Mouse (Mus musculus) forebrain, embryonic 16.5 days (tissue): ENCODE results near the gene Ccdc110. TPM values are rescaled to one million over a fixed set of nuclear protein-coding genes. Genes with fewer than 3 reads are reported as not detected.
A peak's percentile ranks its signal among the peaks of the same experiment; 100 is the strongest.

ENCODE experiments used
- ATAC-seq: fragments of 200-750 bp; cut with Nextera tagmentation; 2 replicates; pipeline ENCODE4 v1.8.0; 2017; ENCODE audit warnings: mild to moderate bottlenecking, moderate library complexity
- H3K27ac ChIP-seq: fragments of 300-500 bp; sonication (generic); 2 replicates; pipeline ENCODE4 v1.5.1; 2014; ENCODE audit warnings: low read length, control low read depth
- H3K27me3 ChIP-seq: fragments of 300-500 bp; sonication (generic); replicated peaks from 2 replicates; pipeline ENCODE4 v1.6.1; 2014; ENCODE audit warnings: low read length; ENCODE audit not compliant: control insufficient read depth, insufficient read depth
- H3K36me3 ChIP-seq: fragments of 300-500 bp; sonication (generic); 2 replicates; pipeline ENCODE4 v1.6.1; 2014; ENCODE audit not compliant: control insufficient read depth, insufficient read depth
- H3K4me1 ChIP-seq: fragments of 300-500 bp; sonication (generic); replicated peaks from 2 replicates; pipeline ENCODE4 v1.6.1; 2014; ENCODE audit warnings: low read length; ENCODE audit not compliant: control insufficient read depth, insufficient read depth
- H3K4me2 ChIP-seq: fragments of 300-500 bp; sonication (generic); 2 replicates; pipeline ENCODE4 v1.6.1; 2014; ENCODE audit warnings: mild to moderate bottlenecking, low read length, control low read depth
- H3K4me3 ChIP-seq: fragments of 300-500 bp; sonication (generic); replicated peaks from 2 replicates; pipeline ENCODE4 v1.5.1; 2014; ENCODE audit warnings: mild to moderate bottlenecking, low read length, control low read depth
- H3K9ac ChIP-seq: fragments of 300-500 bp; sonication (generic); replicated peaks from 2 replicates; pipeline ENCODE4 v1.6.1; 2014; ENCODE audit warnings: low read depth, low read length, control low read depth
- H3K9me3 ChIP-seq: fragments of 300-500 bp; sonication (generic); 2 replicates; pipeline ENCODE4 v1.6.1; 2016; ENCODE audit warnings: low read length; ENCODE audit not compliant: control insufficient read depth
- WGBS: fragments of 180-500 bp; shearing (Covaris S2); extraction: QIAGEN DNeasy Blood & Tissue Kit; methylation state at CpG from one replicate; pipeline ENCODE4 v1.1.7; 2014; 5-methylcytosine and 5-hydroxymethylcytosine counted together
- polyA plus RNA-seq: library from polyadenylated mRNA; unstranded; fragments of >200 nt; fragmentation: Nextera tagmentation; extraction: Ambion mirVana; gene quantifications from 2 replicates; pipeline ENCODE4 v1.2.1, GENCODE M21; 2015

The Ccdc110 gene
- 0.37 TPM in 1 of 2 replicates, not detected in the other for polyA plus RNA-seq

- H3K27ac ChIP-seq: no peak within 1 kb of the TSS
- peak within 1 kb of the TSS; percentile 54 for H3K4me2 ChIP-seq
- no peaks in the 10 kb centered on the region for H3K36me3 ChIP-seq
- H3K9ac ChIP-seq: no peak within 1 kb of the TSS; the same call in 1 of the 2 replicates
- H3K4me1 ChIP-seq: peaks cover 3% of the 10 kb centered on the region; the same call in 1 of the 2 replicates
- no peaks in the 10 kb centered on the region for H3K27me3 ChIP-seq
- H3K9me3 ChIP-seq: peaks cover 6% of the 10 kb centered on the region; the same call in 1 of the 2 replicates
- peak within 1 kb of the TSS; percentile 44 for H3K4me3 ChIP-seq
- 1% methylated on average over 23 of the region's 23 CpGs for WGBS
- peak; percentile 94 for ATAC-seq
Measured at GRCm38 (mm10) chr8:45934582-45935014, at the start of gene Ccdc110. Gene Ccdc110, plus strand, starts transcription at chr8:45934619.

- H3K27me3 ChIP-seq: peaks cover 4% of the 10 kb centered on the region; the same call in 1 of the 2 replicates
- WGBS: 1% methylated on average over 22 of the region's 22 CpGs
- peak within 1 kb of the TSS; percentile 52 for H3K4me2 ChIP-seq
- no peak within 1 kb of the TSS for H3K27ac ChIP-seq
- peak; percentile 55 for ATAC-seq
- no peak within 1 kb of the TSS; the same call in 1 of the 2 replicates for H3K9ac ChIP-seq
- H3K4me3 ChIP-seq: peak within 1 kb of the TSS; percentile 32
- no peaks in the 10 kb centered on the region for H3K36me3 ChIP-seq
- no peaks in the 10 kb centered on the region for H3K9me3 ChIP-seq
- peaks cover 14% of the 10 kb centered on the region for H3K4me1 ChIP-seq
Measured at GRCm38 (mm10) chr8:45885202-45885685, 49.2 kb upstream of the Ccdc110 start, which contains the start of gene Pdlim3. Gene Pdlim3, plus strand, starts transcription at chr8:45885461.

- H3K9ac ChIP-seq: no peak overlapping the region
- peaks cover 14% of the 10 kb centered on the region for H3K4me1 ChIP-seq
- H3K4me2 ChIP-seq: peak overlapping the region; percentile 52
- no peak overlapping the region for H3K27ac ChIP-seq
- H3K9me3 ChIP-seq: no peaks in the 10 kb centered on the region
- 38% methylated on average over 2 of the region's 2 CpGs for WGBS
- 0 out of 2 replicates have a peak, but pooled peaks have one; percentile 6 for ATAC-seq
- H3K27me3 ChIP-seq: peaks cover 4% of the 10 kb centered on the region; the same call in 1 of the 2 replicates
- no peak overlapping the region; the same call in 1 of the 2 replicates for H3K4me3 ChIP-seq
- H3K36me3 ChIP-seq: no peaks in the 10 kb centered on the region
Measured at GRCm38 (mm10) chr8:45885775-45886174, 48.6 kb upstream of the Ccdc110 start.

GRCm38 (mm10) chr8:45889737-45890136, 44.7 kb upstream of the Ccdc110 start:
- Histone ChIP-seq H3K4me1 (peaks cover 9% of the 10 kb centered on the region), H3K9me3 (no peaks in the 10 kb centered on the region), H3K4me3 (no peak overlapping the region), H3K27ac (no peak overlapping the region), H3K9ac (no peak overlapping the region), H3K27me3 (peaks cover 2% of the 10 kb centered on the region; the same call in 1 of the 2 replicates), H3K4me2 (no peak overlapping the region), H3K36me3 (no peaks in the 10 kb centered on the region)
- no peak for ATAC-seq
- WGBS: 91% methylated on average over 7 of the region's 7 CpGs

- H3K4me2 ChIP-seq: no peak overlapping the region
- H3K36me3 ChIP-seq: no peaks in the 10 kb centered on the region
- no peak overlapping the region for H3K27ac ChIP-seq
- no peak overlapping the region for H3K9ac ChIP-seq
- no peaks in the 10 kb centered on the region for H3K4me1 ChIP-seq
- H3K9me3 ChIP-seq: peaks cover 3% of the 10 kb centered on the region; the same call in 1 of the 2 replicates
- 78% methylated on average over 3 of the region's 3 CpGs for WGBS
- H3K4me3 ChIP-seq: no peak overlapping the region
- no peak for ATAC-seq
- no peaks in the 10 kb centered on the region for H3K27me3 ChIP-seq
Measured at GRCm38 (mm10) chr8:45896590-45896989, 37.8 kb upstream of the Ccdc110 start.

- H3K36me3 ChIP-seq: no peaks in the 10 kb centered on the region
- H3K27me3 ChIP-seq: 0 out of 2 replicates have a peak, but pooled peaks cover 3% of the 10 kb centered on the region
- H3K9me3 ChIP-seq: peaks cover 3% of the 10 kb centered on the region; the same call in 1 of the 2 replicates
- ATAC-seq: 0 out of 2 replicates have a peak, but pooled peaks have one; percentile 45
- no peak overlapping the region for H3K4me2 ChIP-seq
- 44% methylated on average over 3 of the region's 3 CpGs for WGBS
- H3K4me3 ChIP-seq: no peak overlapping the region
- H3K4me1 ChIP-seq: peaks cover 2% of the 10 kb centered on the region
- H3K27ac ChIP-seq: no peak overlapping the region
- H3K9ac ChIP-seq: no peak overlapping the region
Measured at GRCm38 (mm10) chr8:45899783-45900182, 34.6 kb upstream of the Ccdc110 start.

GRCm38 (mm10) chr8:45901626-45902025, 32.8 kb upstream of the Ccdc110 start:
- Histone ChIP-seq H3K27ac (no peak overlapping the region), H3K4me3 (no peak overlapping the region), H3K27me3 (0 out of 2 replicates have a peak, but pooled peaks cover 3% of the 10 kb centered on the region), H3K4me2 (no peak overlapping the region), H3K9me3 (no peaks in the 10 kb centered on the region), H3K36me3 (no peaks in the 10 kb centered on the region), H3K4me1 (peaks cover 4% of the 10 kb centered on the region), H3K9ac (no peak overlapping the region)
- ATAC-seq: no peak
- 72% methylated on average over 8 of the region's 8 CpGs for WGBS

- ATAC-seq: 0 out of 2 replicates have a peak, but pooled peaks have one; percentile 16
- no peak overlapping the region for H3K9ac ChIP-seq
- H3K4me3 ChIP-seq: no peak overlapping the region
- H3K27ac ChIP-seq: no peak overlapping the region
- H3K9me3 ChIP-seq: no peaks in the 10 kb centered on the region
- H3K4me2 ChIP-seq: no peak overlapping the region
- peaks cover 6% of the 10 kb centered on the region for H3K4me1 ChIP-seq
- H3K27me3 ChIP-seq: 0 out of 2 replicates have a peak, but pooled peaks cover 6% of the 10 kb centered on the region
- 29% methylated on average over 3 of the region's 3 CpGs for WGBS
- H3K36me3 ChIP-seq: no peaks in the 10 kb centered on the region
Measured at GRCm38 (mm10) chr8:45903659-45904058, 30.8 kb upstream of the Ccdc110 start.

- Histone ChIP-seq H3K4me1 (peaks cover 6% of the 10 kb centered on the region), H3K4me2 (no peak overlapping the region), H3K9ac (no peak overlapping the region), H3K27me3 (0 out of 2 replicates have a peak, but pooled peaks cover 6% of the 10 kb centered on the region), H3K27ac (no peak overlapping the region), H3K36me3 (no peaks in the 10 kb centered on the region), H3K9me3 (no peaks in the 10 kb centered on the region), H3K4me3 (no peak overlapping the region)
- peak; percentile 71; the same call in 1 of the 2 replicates for ATAC-seq
- WGBS: 11% methylated on average over 7 of the region's 7 CpGs
Measured at GRCm38 (mm10) chr8:45905591-45906250, 28.7 kb upstream of the Ccdc110 start.
